Mouse (Mus musculus) lung, adult 2 months (tissue): ENCODE data around the gene Fscn1.

Source experiments
- CTCF ChIP-seq: fragments of 200-500 bp; IDR thresholded peaks from 2 replicates; pipeline ENCODE4 v1.5.1; 2011; ENCODE audit warnings: mild to moderate bottlenecking, low read length, control low read depth; ENCODE audit not compliant: insufficient read depth
- POLR2A ChIP-seq: fragments of 200-500 bp; IDR thresholded peaks from 2 replicates; pipeline ENCODE4 v1.6.1; 2011; ENCODE audit warnings: low read depth, mild to moderate bottlenecking, control low read depth, low read length, borderline replicate concordance; ENCODE audit errors: extremely low read depth

GRCm38 (mm10) chr5:142953641-142954040 lies 6.5 kb upstream of the Fscn1 start:
- TF ChIP-seq CTCF (no peak), POLR2A (no peak)
